In genomic region chr10:13358679-13359078, GRCm38 (mm10) we compare ENCODE assay signal across 11 mouse cellular contexts.
A peak's percentile ranks its signal among the peaks of the same experiment; 100 is the strongest.
DNase-seq lines count a peak whose midpoint lies in the region; ATAC-seq and TF ChIP-seq lines count a peak whose summit lies in the region.
"Had no signal": no experiment of that assay in that cellular context is flagged by ENCODE, and none has a peak within 500 bp of the region (broad histone marks: within the 10 kb centered on the region; RNA-seq: fewer than 3 reads in every experiment).

No protein-coding gene starts in this region.

- no peaks in the 10 kb centered on the region for H3K27me3 ChIP-seq in heart, postnatal 0 days (ENCODE audit: control insufficient read depth, insufficient read depth, low read length)
- H3K27me3 ChIP-seq: limb, embryonic 12.5 days had no signal

- no peak for ATAC-seq in heart, postnatal 0 days (ENCODE audit: insufficient read depth, low read depth)
- no peak for ATAC-seq in frontal cortex, adult (ENCODE audit: low TSS enrichment)
- ATAC-seq: forebrain, embryonic 16.5 days had no signal

- peak overlapping the region; percentile 64 for H3K27ac ChIP-seq in heart, postnatal 0 days (ENCODE audit: low read depth)
- H3K27ac ChIP-seq: limb, embryonic 12.5 days had no signal

- TF ChIP-seq CTCF in heart, postnatal 0 days (IDR thresholded peaks at IDR 0.05; ENCODE audit: low read depth), result no peak

- intact Hi-C loops in left cerebral cortex, postnatal 4 days (cut with DNase I), result no loop called here

- no peak overlapping the region for H3K4me3 ChIP-seq in heart, postnatal 0 days (ENCODE audit: low read depth, low read length)
- H3K4me3 ChIP-seq: limb, embryonic 12.5 days had no signal

- WGBS in heart, postnatal 0 days, result 7% methylated on average over 3 of the region's 3 CpGs

- H3K9me3 ChIP-seq in heart, postnatal 0 days (replicated peaks; ENCODE audit: control insufficient read depth, low read length), result no peaks in the 10 kb centered on the region
- H3K9me3 ChIP-seq: limb, embryonic 12.5 days had no signal

- H3K4me2 ChIP-seq in heart, postnatal 0 days (ENCODE audit: low read depth, low read length), result no peak overlapping the region
- H3K4me2 ChIP-seq: limb, embryonic 12.5 days had no signal

- DNase-seq in left cerebral cortex, postnatal 4 days, result peak; percentile 17
- no peak for DNase-seq in left cerebral cortex, adult 9 months (ENCODE audit: low spot score in 2 of 2)
- peak; percentile 8 for DNase-seq in urinary bladder, postnatal 14 days (ENCODE audit: low spot score)
- DNase-seq in urinary bladder, adult 2 months (ENCODE audit: low spot score), result no peak
- DNase-seq in heart, postnatal 0 days (ENCODE audit: low spot score), result no peak
- no peak for DNase-seq in spleen, postnatal 4 days (ENCODE audit: low spot score in 2 of 2)
- DNase-seq: right cerebral cortex, postnatal 25 days; thymus, postnatal 14 days had no signal

- no peaks in the 10 kb centered on the region for H3K36me3 ChIP-seq in heart, postnatal 0 days (replicated peaks; ENCODE audit: control insufficient read depth, insufficient read depth, low read length)
- H3K36me3 ChIP-seq: limb, embryonic 12.5 days had no signal

- H3K9ac ChIP-seq in heart, postnatal 0 days (replicated peaks; ENCODE audit: low read depth, low read length), result no peak overlapping the region
- H3K9ac ChIP-seq: limb, embryonic 12.5 days had no signal

- H3K4me1 ChIP-seq in heart, postnatal 0 days (ENCODE audit: control insufficient read depth, insufficient read depth), result peaks cover 11% of the 10 kb centered on the region
- H3K4me1 ChIP-seq: limb, embryonic 12.5 days had no signal

- no peak for TF ChIP-seq EP300 in heart, postnatal 0 days (IDR thresholded peaks at IDR 0.05; ENCODE audit: low read depth)

Comparison
In these comparisons a context has a peak if more than half of its experiments do, and no peak if none do; other contexts are left out.
1. DNase-seq: peak in left cerebral cortex, postnatal 4 days (single experiment) and urinary bladder, postnatal 14 days (single experiment); none in left cerebral cortex, adult 9 months (0 of 2), urinary bladder, adult 2 months (single experiment), heart, postnatal 0 days (single experiment) and spleen, postnatal 4 days (0 of 2).